Mouse (Mus musculus) brown adipose tissue, adult 24 weeks (tissue): Measurements from ENCODE around the gene Pebp1. TPM values are rescaled to one million over a fixed set of nuclear protein-coding genes. Genes with fewer than 3 reads are reported as not detected.

Experiments
- H3K27ac ChIP-seq: fragments of 200-500 bp; replicated peaks from 2 replicates; pipeline ENCODE4 v1.5.1; 2012; ENCODE audit warnings: low read depth, mild to moderate bottlenecking, low read length
- H3K4me1 ChIP-seq: fragments of 200-500 bp; 2 replicates; pipeline ENCODE4 v1.6.1; 2012; ENCODE audit warnings: low read length, mixed read lengths; ENCODE audit not compliant: control insufficient read depth, insufficient read depth, insufficient read length
- H3K4me3 ChIP-seq: fragments of 200-500 bp; 2 replicates; pipeline ENCODE4 v1.5.1; 2012; ENCODE audit warnings: low read depth, mild to moderate bottlenecking, low read length, moderate library complexity; ENCODE audit not compliant: insufficient read depth
- polyA plus RNA-seq: library from polyadenylated mRNA; stranded (reverse); fragments of >200 nt; gene quantifications from 2 replicates; pipeline ENCODE4 v1.2.4, GENCODE M21; 2012; ENCODE audit not compliant: missing spikeins, insufficient read depth, insufficient read length

The Pebp1 gene
- polyA plus RNA-seq, 1 experiment = 442 TPM

DNA sequence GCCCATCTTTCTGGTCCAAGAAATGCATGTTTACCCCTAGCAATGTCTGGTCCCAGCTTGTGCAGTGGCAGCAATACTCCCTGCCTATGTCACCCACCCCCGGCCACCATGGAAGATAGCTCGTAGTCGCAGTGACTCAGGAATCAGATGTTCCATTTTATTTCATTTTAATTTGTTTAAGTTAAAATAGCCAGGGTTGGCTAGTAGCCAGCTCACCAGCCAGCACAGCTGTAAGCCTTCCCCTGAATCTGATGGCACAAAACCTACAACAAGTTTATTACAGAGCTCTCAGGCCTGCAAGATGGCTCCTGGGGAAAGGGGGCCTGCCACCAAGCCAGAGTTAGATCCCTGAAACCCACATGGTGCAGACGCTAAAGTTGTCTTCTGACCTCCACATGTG lies 48.3 kb downstream of the Pebp1 start:
- no peak overlapping the region for H3K27ac ChIP-seq
- H3K4me1 ChIP-seq = no peaks in the 10 kb centered on the region
- H3K4me3 ChIP-seq = no peak overlapping the region

- Histone ChIP-seq H3K27ac (no peak overlapping the region), H3K4me3 (no peak overlapping the region), H3K4me1 (no peaks in the 10 kb centered on the region)
Observed at GRCm38 (mm10) chr5:117236540-117236939, 50.9 kb downstream of the Pebp1 start.

Other genes with a start within 250 kb of the Pebp1 start
- gene Suds3, start 171.5 kb downstream of the Pebp1 start, polyA plus RNA-seq = 87.1 and 89.6 TPM in 2 replicates
- gene Taok3, start 167.5 kb downstream of the Pebp1 start, polyA plus RNA-seq = 5.6 and 6.3 TPM in 2 replicates
- 1.7 and 1.8 TPM in 2 replicates for gene Vsig10, start 31.5 kb upstream of the Pebp1 start, polyA plus RNA-seq
- 25.5 and 26.5 TPM in 2 replicates for gene Wsb2, start 69.7 kb upstream of the Pebp1 start, polyA plus RNA-seq
- 2.4 and 2.9 TPM in 2 replicates for gene Rfc5, start 101.4 kb upstream of the Pebp1 start, polyA plus RNA-seq
- not detected in 2 replicates for gene Ksr2, start 126.4 kb upstream of the Pebp1 start, polyA plus RNA-seq